Mouse (Mus musculus) heart, postnatal 0 days (tissue): ENCODE measurements around the gene Ryr3. TPM values are rescaled to one million over a fixed set of nuclear protein-coding genes. Genes with fewer than 3 reads are reported as not detected.

Experiments used
- ATAC-seq: fragments of 200-750 bp; cut with Nextera tagmentation; 2 replicates; pipeline ENCODE4 v1.8.0; 2017; ENCODE audit warnings: low read depth, moderate number of reproducible peaks, moderate library complexity; ENCODE audit not compliant: insufficient read depth
- DNase-seq: peaks from one replicate; pipeline ENCODE4 v3.0.0-alpha.2; 2016; ENCODE audit warnings: low spot score
- H3K27ac ChIP-seq: fragments of 300-500 bp; sonication (generic); 2 replicates; pipeline ENCODE4 v1.5.1; 2014; ENCODE audit warnings: low read depth, mild to moderate bottlenecking
- H3K27me3 ChIP-seq: fragments of 300-500 bp; sonication (generic); 2 replicates; pipeline ENCODE4 v1.6.1; 2014; ENCODE audit warnings: low read length, mixed read lengths; ENCODE audit not compliant: control insufficient read depth, insufficient read depth
- H3K36me3 ChIP-seq: fragments of 300-500 bp; sonication (generic); replicated peaks from 2 replicates; pipeline ENCODE4 v1.6.1; 2014; ENCODE audit warnings: low read length, mixed read lengths; ENCODE audit not compliant: control insufficient read depth, insufficient read depth
- H3K4me1 ChIP-seq: fragments of 300-500 bp; sonication (generic); 2 replicates; pipeline ENCODE4 v1.6.1; 2014; ENCODE audit warnings: antibody characterized with exemption; ENCODE audit not compliant: control insufficient read depth, insufficient read depth
- H3K4me2 ChIP-seq: fragments of 300-500 bp; sonication (generic); 2 replicates; pipeline ENCODE4 v1.6.1; 2014; ENCODE audit warnings: low read depth, mild to moderate bottlenecking, low read length, moderate library complexity
- H3K4me3 ChIP-seq: fragments of 300-500 bp; sonication (generic); 2 replicates; pipeline ENCODE4 v1.5.1; 2014; ENCODE audit warnings: low read depth, low read length
- H3K9ac ChIP-seq: fragments of 300-500 bp; sonication (generic); replicated peaks from 2 replicates; pipeline ENCODE4 v1.6.1; 2014; ENCODE audit warnings: low read depth, low read length, mixed read lengths
- H3K9me3 ChIP-seq: fragments of 300-500 bp; sonication (generic); replicated peaks from 2 replicates; pipeline ENCODE4 v1.6.1; 2016; ENCODE audit warnings: low read length; ENCODE audit not compliant: control insufficient read depth
- CTCF ChIP-seq: IDR thresholded peaks from 2 replicates; pipeline ENCODE4 v1.5.1; 2016; ENCODE audit warnings: antibody characterized with exemption, control low read depth, low read depth
- EP300 ChIP-seq: IDR thresholded peaks from 2 replicates; pipeline ENCODE4 v1.6.1; 2016; ENCODE audit warnings: antibody characterized with exemption, low read depth
- WGBS: fragments of 180-500 bp; shearing (Covaris S2); extraction: QIAGEN DNeasy Blood & Tissue Kit; methylation state at CpG from one replicate; pipeline ENCODE4 v1.1.7; 2014; 5-methylcytosine and 5-hydroxymethylcytosine counted together
- polyA plus RNA-seq: library from polyadenylated mRNA; unstranded; fragments of >200 nt; fragmentation: Nextera tagmentation; extraction: Ambion mirVana; gene quantifications from 2 replicates; pipeline ENCODE4 v1.2.1, GENCODE M21; 2015
- total RNA-seq: library from RNA; depleted of rRNA; stranded (reverse); fragments of >200 nt; gene quantifications from 2 replicates; pipeline ENCODE4 v1.2.3, GENCODE M21; 2014; ENCODE audit warnings: low replicate concordance

Ryr3 gene
- total and polyA plus RNA-seq, 2 experiments from 2014 or later: 4.1 to 14.4 TPM

GRCm38 (mm10) chr2:113216105-113216745, 671 bp downstream of the Ryr3 start:
- Histone ChIP-seq H3K27ac (no peak overlapping the region), H3K4me3 (peak overlapping the region; percentile 44), H3K9ac (no peak overlapping the region), H3K9me3 (no peaks in the 10 kb centered on the region), H3K27me3 (peaks cover 23% of the 10 kb centered on the region), H3K4me2 (peak overlapping the region; percentile 74), H3K4me1 (no peaks in the 10 kb centered on the region), H3K36me3 (no peaks in the 10 kb centered on the region)
- 7% methylated on average over 23 of the region's 23 CpGs for WGBS
- ATAC-seq (no peak), DNase-seq (no peak)
- no peak for TF ChIP-seq CTCF

GRCm38 (mm10) chr2:113210023-113210422, 6.9 kb downstream of the Ryr3 start:
- TF ChIP-seq EP300: no peak
- no peak for TF ChIP-seq CTCF
- Histone ChIP-seq H3K36me3 (no peaks in the 10 kb centered on the region), H3K27ac (no peak overlapping the region), H3K4me2 (no peak overlapping the region), H3K9ac (no peak overlapping the region), H3K9me3 (no peaks in the 10 kb centered on the region), H3K27me3 (peaks cover 1% of the 10 kb centered on the region; the same call in 1 of the 2 replicates), H3K4me1 (no peaks in the 10 kb centered on the region), H3K4me3 (no peak overlapping the region)
- DNase-seq (no peak), ATAC-seq (no peak)
- 67% methylated on average over 3 of the region's 3 CpGs for WGBS

DNA sequence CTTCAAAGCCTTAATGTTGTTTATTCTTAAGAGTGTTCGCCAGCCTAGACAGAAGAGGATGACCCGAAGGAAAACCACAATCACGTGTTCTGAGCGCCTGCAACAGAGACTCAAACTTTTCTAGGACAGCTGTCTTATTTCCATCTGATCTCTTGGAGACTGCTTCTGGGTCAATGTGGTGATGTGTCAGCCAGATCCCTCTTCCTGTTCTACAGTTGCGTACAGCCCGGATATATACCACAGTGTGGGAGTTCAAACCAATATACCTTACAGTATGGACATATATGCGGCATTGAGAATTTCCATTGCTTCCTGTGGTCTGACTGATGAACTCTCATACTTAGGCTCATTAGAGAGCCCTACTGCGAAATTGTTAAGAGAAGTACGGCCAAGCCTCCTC, 7.6 kb downstream of the Ryr3 start:
- WGBS: 86% methylated on average over 9 of the region's 9 CpGs
- TF ChIP-seq CTCF (no peak), EP300 (no peak)
- H3K36me3 ChIP-seq: no peaks in the 10 kb centered on the region
- no peak overlapping the region for H3K27ac ChIP-seq
- DNase-seq (no peak), ATAC-seq (no peak)
- no peak overlapping the region for H3K4me3 ChIP-seq
- H3K4me2 ChIP-seq: no peak overlapping the region
- no peaks in the 10 kb centered on the region for H3K4me1 ChIP-seq
- H3K9ac ChIP-seq: no peak overlapping the region
- no peaks in the 10 kb centered on the region for H3K27me3 ChIP-seq
- H3K9me3 ChIP-seq: no peaks in the 10 kb centered on the region

DNA sequence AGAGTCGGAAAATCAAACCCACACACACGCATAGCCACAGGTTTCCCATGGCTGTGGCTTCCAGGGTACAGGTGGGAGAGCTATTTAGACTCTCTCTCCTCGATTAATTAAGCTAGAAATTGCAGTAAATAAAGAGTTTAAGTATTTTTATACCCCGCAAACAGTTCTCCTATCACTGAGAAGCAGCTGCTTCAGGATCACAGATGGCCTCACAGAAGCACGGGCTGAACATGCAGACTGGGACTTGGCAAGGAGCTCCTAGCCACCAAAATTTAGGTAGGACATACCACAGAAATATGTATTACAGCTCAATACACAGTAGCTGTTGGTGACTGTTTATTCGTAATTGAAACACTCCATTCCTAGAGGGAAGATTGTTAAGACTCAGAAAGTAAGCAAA, 14.0 kb downstream of the Ryr3 start:
- H3K27ac ChIP-seq: no peak overlapping the region
- H3K36me3 ChIP-seq: no peaks in the 10 kb centered on the region
- no peaks in the 10 kb centered on the region for H3K9me3 ChIP-seq
- H3K4me3 ChIP-seq: no peak overlapping the region
- ATAC-seq (no peak), DNase-seq (no peak)
- H3K27me3 ChIP-seq: no peaks in the 10 kb centered on the region
- no peak overlapping the region for H3K9ac ChIP-seq
- WGBS: 64% methylated on average over 6 of the region's 6 CpGs
- H3K4me2 ChIP-seq: no peak overlapping the region
- H3K4me1 ChIP-seq: no peaks in the 10 kb centered on the region
- TF ChIP-seq EP300: no peak
- TF ChIP-seq CTCF: no peak

- Histone ChIP-seq H3K9me3 (no peaks in the 10 kb centered on the region), H3K4me3 (no peak overlapping the region), H3K27ac (no peak overlapping the region), H3K27me3 (no peaks in the 10 kb centered on the region), H3K4me1 (no peaks in the 10 kb centered on the region), H3K36me3 (no peaks in the 10 kb centered on the region), H3K4me2 (no peak overlapping the region), H3K9ac (no peak overlapping the region)
- ATAC-seq (no peak; the same call in 1 of the 2 replicates), DNase-seq (no peak)
- TF ChIP-seq EP300 (no peak), CTCF (no peak)
- WGBS: 59% methylated on average over 2 of the region's 2 CpGs
Observed at GRCm38 (mm10) chr2:113199030-113199679, 17.7 kb downstream of the Ryr3 start.

GRCm38 (mm10) chr2:113187158-113187557, 29.7 kb downstream of the Ryr3 start:
- ATAC-seq (no peak), DNase-seq (no peak)
- TF ChIP-seq CTCF: no peak
- TF ChIP-seq EP300: no peak
- Histone ChIP-seq H3K27ac (no peak overlapping the region), H3K4me2 (no peak overlapping the region), H3K9me3 (no peaks in the 10 kb centered on the region), H3K4me3 (no peak overlapping the region), H3K9ac (no peak overlapping the region), H3K27me3 (no peaks in the 10 kb centered on the region), H3K36me3 (no peaks in the 10 kb centered on the region), H3K4me1 (no peaks in the 10 kb centered on the region)
- 75% methylated on average over 6 of the region's 6 CpGs for WGBS
